8 mouse cellular contexts compared by ENCODE assay signal in genomic region chr2:158121645-158122326, GRCm38 (mm10). TPM values are rescaled to one million over a fixed set of nuclear protein-coding genes. Genes with fewer than 3 reads are reported as not detected.
A peak's percentile ranks its signal among the peaks of the same experiment; 100 is the strongest.
DNase-seq lines count a peak whose midpoint lies in the region; ATAC-seq and TF ChIP-seq lines count a peak whose summit lies in the region.

No protein-coding gene starts in this region.

- WGBS in heart, embryonic 15.5 days: 34% methylated on average over 11 of the region's 12 CpGs
- whole genome bisulfite sequencing in limb, embryonic 12.5 days: 66% methylated on average over 12 of the region's 12 CpGs
- WGBS in small intestine, adult 2 months: 54% methylated on average over 12 of the region's 12 CpGs

- peaks cover 69% of the 10 kb centered on the region for H3K36me3 ChIP-seq in heart, embryonic 15.5 days
- H3K36me3 ChIP-seq in limb, embryonic 12.5 days: no peaks in the 10 kb centered on the region
- H3K36me3 ChIP-seq in small intestine, adult 2 months (ENCODE audit: control insufficient read depth, insufficient read depth, low read length): peaks cover 78% of the 10 kb centered on the region

- peaks cover 40% of the 10 kb centered on the region for H3K4me1 ChIP-seq in heart, embryonic 15.5 days (replicated peaks)
- peaks cover 5% of the 10 kb centered on the region; the same call in 1 of the 2 replicates for H3K4me1 ChIP-seq in limb, embryonic 12.5 days (replicated peaks)
- peaks cover 15% of the 10 kb centered on the region for H3K4me1 ChIP-seq in small intestine, adult 2 months (ENCODE audit: control insufficient read depth, insufficient read depth, insufficient read length, low read length)

- H3K9ac ChIP-seq in heart, embryonic 15.5 days: no peak overlapping the region
- no peak overlapping the region for H3K9ac ChIP-seq in limb, embryonic 12.5 days (replicated peaks)

- peak overlapping the region; percentile 92 for H3K27ac ChIP-seq in heart, embryonic 15.5 days
- H3K27ac ChIP-seq in limb, embryonic 12.5 days: no peak overlapping the region
- H3K27ac ChIP-seq in small intestine, adult 2 months (ENCODE audit: insufficient read depth, low read depth, low read length): 0 out of 2 replicates have a peak overlapping the region, but pooled peaks have one; percentile 2
- no peak overlapping the region for H3K27ac ChIP-seq in left cerebral cortex, adult 2 months

- no peaks in the 10 kb centered on the region for H3K27me3 ChIP-seq in heart, embryonic 15.5 days
- H3K27me3 ChIP-seq in limb, embryonic 12.5 days: no peaks in the 10 kb centered on the region
- H3K27me3 ChIP-seq in small intestine, adult 2 months (ENCODE audit: control insufficient read depth, insufficient read depth, low read length): no peaks in the 10 kb centered on the region

- TF ChIP-seq POLR2A in small intestine, adult 2 months (IDR thresholded peaks at IDR 0.05; ENCODE audit: low read depth, low read length): no peak

- TF ChIP-seq CTCF in small intestine, adult 2 months (IDR thresholded peaks at IDR 0.05; ENCODE audit: extremely low read depth, insufficient read length, insufficient replicate concordance, low read depth, low read length): no peak
- TF ChIP-seq CTCF in left cerebral cortex, adult 2 months (IDR thresholded peaks at IDR 0.05): no peak

- H3K4me3 ChIP-seq in heart, embryonic 15.5 days: no peak overlapping the region
- H3K4me3 ChIP-seq in limb, embryonic 12.5 days (replicated peaks): no peak overlapping the region
- no peak overlapping the region for H3K4me3 ChIP-seq in small intestine, adult 2 months (ENCODE audit: low read depth, low read length)
- no peak overlapping the region for H3K4me3 ChIP-seq in left cerebral cortex, adult 2 months

- ATAC-seq in heart, embryonic 15.5 days (replicated peaks; ENCODE audit: insufficient number of reproducible peaks, insufficient read depth, low FRiP score, low read depth): peak; percentile 16; the same call in 1 of the 2 replicates
- peak; percentile 21; the same call in 1 of the 2 replicates for ATAC-seq in limb, embryonic 12.5 days (ENCODE audit: insufficient number of reproducible peaks, insufficient read depth, low FRiP score, low TSS enrichment, low read depth)

- DNase-seq in ovary, adult 18-20 months (ENCODE audit: low spot score): peak; percentile 30
- DNase-seq in ovary, postnatal 10 days (ENCODE audit: low spot score): no peak
- peak; percentile 86 for DNase-seq in cerebellum, postnatal 10 days
- no peak for DNase-seq in left cerebral cortex, adult 2 months (ENCODE audit: extremely low spot score in 1 of 2, low spot score in 2 of 2)
- DNase-seq in thymus, postnatal 25 days: no peak

- H3K4me2 ChIP-seq in heart, embryonic 15.5 days: no peak overlapping the region
- H3K4me2 ChIP-seq in limb, embryonic 12.5 days: no peak overlapping the region

- H3K9me3 ChIP-seq in heart, embryonic 15.5 days (replicated peaks): no peaks in the 10 kb centered on the region
- no peaks in the 10 kb centered on the region for H3K9me3 ChIP-seq in limb, embryonic 12.5 days

- intact Hi-C loops in left cerebral cortex, adult 2 months (cut with DNase I): no loop called here

RNA-seq across cellular contexts. Expression of gene Tgm2, which starts 24.4 kb away (rescaled TPM):
- 208 and 228 TPM in 2 replicates for polyA plus RNA-seq in heart, embryonic 15.5 days (2015; fragmentation: Nextera tagmentation; extraction: Ambion mirVana)
- 2.6 and 3.4 TPM in 2 replicates for polyA plus RNA-seq in limb, embryonic 12.5 days (2016; fragmentation: Nextera tagmentation; extraction: Ambion mirVana)
- polyA plus RNA-seq in small intestine, adult 2 months (2012; rRNA removed): 89.6 and 93.0 TPM in 2 replicates
- total RNA-seq in left cerebral cortex, adult 2 months (2021): 10 to 100 TPM; 12.9 to 14.6 TPM

Comparison
In these comparisons a context has a peak if more than half of its experiments do, and no peak if none do; other contexts are left out.
1. DNase-seq: peak in ovary, adult 18-20 months (single experiment) and cerebellum, postnatal 10 days (2 of 2); none in ovary, postnatal 10 days (single experiment), left cerebral cortex, adult 2 months (0 of 2) and thymus, postnatal 25 days (single experiment).
2. H3K27ac ChIP-seq: peak in heart, embryonic 15.5 days (single experiment) and small intestine, adult 2 months (single experiment); none in limb, embryonic 12.5 days (single experiment) and left cerebral cortex, adult 2 months (single experiment).
3. RNA of gene Tgm2, which starts 24.4 kb away (polyA plus RNA-seq): 208 to 228 TPM in heart, embryonic 15.5 days and 89.6 to 93.0 TPM in small intestine, adult 2 months; 2.6 to 3.4 TPM in limb, embryonic 12.5 days; every median in the first group is over 10 times any median in the second.